4 mouse cellular contexts compared by ENCODE assay signal in the genomic region with DNA sequence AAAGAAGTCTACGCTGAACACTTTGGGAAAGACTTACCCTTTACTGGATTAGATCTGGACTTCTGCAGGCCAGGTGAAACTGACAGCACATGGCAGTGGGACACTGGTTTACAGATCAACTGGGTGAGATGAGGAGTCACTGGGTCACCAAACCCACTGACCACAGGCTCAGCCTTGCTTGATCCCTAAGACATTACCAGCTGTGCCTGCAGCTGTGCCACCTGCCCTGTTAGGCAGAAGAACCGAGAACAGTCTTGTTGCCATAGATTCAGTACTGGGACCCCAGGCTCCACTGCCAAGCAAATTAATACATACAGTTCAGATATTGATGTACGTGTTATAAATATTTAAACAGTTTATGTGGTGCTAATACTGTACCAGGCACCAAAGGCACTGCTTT.
"Had no signal": no experiment of that assay in that cellular context is flagged by ENCODE, and none has a peak within 500 bp of the region (broad histone marks: within the 10 kb centered on the region; RNA-seq: fewer than 3 reads in every experiment).

No protein-coding gene starts in this region.

- H3K27me3 ChIP-seq: neural tube, embryonic 13.5 days; neural tube, embryonic 15.5 days; stomach, embryonic 15.5 days had no signal

- H3K4me3 ChIP-seq: neural tube, embryonic 13.5 days; neural tube, embryonic 15.5 days; stomach, embryonic 15.5 days had no signal

- H3K4me1 ChIP-seq: neural tube, embryonic 13.5 days; neural tube, embryonic 15.5 days; stomach, embryonic 15.5 days had no signal

- H3K9ac ChIP-seq: neural tube, embryonic 13.5 days; neural tube, embryonic 15.5 days; stomach, embryonic 15.5 days had no signal

- H3K9me3 ChIP-seq: neural tube, embryonic 13.5 days; neural tube, embryonic 15.5 days; stomach, embryonic 15.5 days had no signal

- H3K36me3 ChIP-seq: neural tube, embryonic 13.5 days; neural tube, embryonic 15.5 days; stomach, embryonic 15.5 days had no signal

- H3K4me2 ChIP-seq: neural tube, embryonic 13.5 days; neural tube, embryonic 15.5 days; stomach, embryonic 15.5 days had no signal

- H3K27ac ChIP-seq: neural tube, embryonic 13.5 days; neural tube, embryonic 15.5 days; stomach, embryonic 15.5 days; stomach, postnatal 0 days had no signal
